Mouse (Mus musculus): Measurements from ENCODE around the gene Tomm40.

- TF ChIP-seq CTCF (IDR thresholded peaks at IDR 0.05; ENCODE audit: low read depth, low read length) = no peak
- no peak for TF ChIP-seq POLR2A (IDR thresholded peaks at IDR 0.05; ENCODE audit: borderline replicate concordance, low read depth, low read length)
Measured at GRCm38 (mm10) chr7:19696336-19696873, 18.8 kb downstream of the Tomm40 start.

Data from bone marrow macrophage, adult 2 months (primary cell).